Mouse (Mus musculus): ENCODE data around the gene Rmnd5b. TPM values are rescaled to one million over a fixed set of nuclear protein-coding genes. Genes with fewer than 3 reads are reported as not detected.
"Not testable (repeated sequence)": the region's sequence is repeated elsewhere in the genome, so short reads cannot be mapped to it uniquely, and the experiment has no call there.

Rmnd5b gene
- polyA plus RNA-seq, 1 experiment from 2014 or later = 39.9 TPM

DNA sequence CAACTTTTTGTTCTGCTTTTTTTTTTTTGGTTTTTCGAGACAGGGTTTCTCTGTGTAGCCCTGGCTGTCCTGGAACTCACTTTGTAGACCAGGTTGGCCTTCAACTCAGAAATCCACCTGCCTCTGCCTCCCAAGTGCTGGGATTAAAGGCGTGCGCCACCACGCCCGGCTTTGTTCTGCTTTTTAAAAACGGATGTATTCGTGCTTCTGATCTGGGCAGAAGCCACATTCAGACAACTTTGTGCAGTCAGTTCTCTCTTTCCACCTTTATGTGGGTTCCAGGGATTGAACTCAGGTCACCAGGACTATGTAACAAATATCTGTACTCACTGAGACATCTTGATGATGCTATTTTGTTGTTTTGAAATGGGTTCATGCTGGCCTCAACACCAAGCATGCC lies 2.5 kb downstream of the Rmnd5b start:
- not testable (repeated sequence) for ATAC-seq (ENCODE audit: insufficient read depth, low FRiP score, low read depth); H3K4me2 ChIP-seq; H3K27ac ChIP-seq; H3K9ac ChIP-seq; H3K4me3 ChIP-seq (replicated peaks); H3K27me3 ChIP-seq (replicated peaks); H3K36me3 ChIP-seq; H3K9me3 ChIP-seq
- 95% methylated on average over 7 of the region's 7 CpGs for WGBS
- H3K4me1 ChIP-seq = peaks cover 20% of the 10 kb centered on the region; the same call in 1 of the 2 replicates

DNA sequence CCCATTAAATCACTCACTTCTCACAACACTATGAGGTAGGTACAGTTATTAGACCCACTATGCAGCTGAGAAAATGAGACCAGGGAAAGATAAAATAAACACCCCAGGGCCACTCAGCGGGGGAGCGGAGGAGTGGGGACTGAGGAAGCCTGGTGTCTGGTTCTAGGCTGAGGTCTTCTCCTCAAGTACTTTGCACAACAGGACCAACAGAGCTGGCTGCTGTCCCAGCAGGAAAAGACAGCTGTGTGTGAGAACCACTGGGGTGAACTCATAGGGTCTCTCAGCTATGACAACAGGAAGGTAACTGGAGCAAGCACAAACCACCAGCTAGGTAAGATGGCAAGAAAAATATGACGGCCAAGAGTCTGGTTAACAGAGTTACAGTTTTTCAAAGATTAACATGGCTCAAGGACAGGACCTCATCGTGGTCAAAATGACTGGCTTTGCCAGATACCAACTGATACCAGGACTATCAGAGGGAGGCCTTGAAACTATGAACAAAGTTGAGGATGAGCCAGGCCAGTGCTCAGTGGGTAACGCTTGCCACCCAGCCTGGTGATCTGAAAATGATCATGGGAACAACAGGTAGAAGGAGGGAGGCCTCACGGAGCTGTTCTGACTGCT lies 3.5 kb downstream of the Rmnd5b start:
- no peak overlapping the region for H3K9ac ChIP-seq
- no peaks in the 10 kb centered on the region for H3K27me3 ChIP-seq (replicated peaks)
- H3K9me3 ChIP-seq = no peaks in the 10 kb centered on the region
- peaks cover 13% of the 10 kb centered on the region; the same call in 1 of the 2 replicates for H3K4me1 ChIP-seq
- WGBS = 80% methylated on average over 6 of the region's 6 CpGs
- ATAC-seq (ENCODE audit: insufficient read depth, low FRiP score, low read depth) = no peak
- peaks cover 4% of the 10 kb centered on the region; the same call in 1 of the 2 replicates for H3K36me3 ChIP-seq
- H3K4me2 ChIP-seq = no peak overlapping the region
- no peak overlapping the region for H3K4me3 ChIP-seq (replicated peaks)
- H3K27ac ChIP-seq = no peak overlapping the region

DNA sequence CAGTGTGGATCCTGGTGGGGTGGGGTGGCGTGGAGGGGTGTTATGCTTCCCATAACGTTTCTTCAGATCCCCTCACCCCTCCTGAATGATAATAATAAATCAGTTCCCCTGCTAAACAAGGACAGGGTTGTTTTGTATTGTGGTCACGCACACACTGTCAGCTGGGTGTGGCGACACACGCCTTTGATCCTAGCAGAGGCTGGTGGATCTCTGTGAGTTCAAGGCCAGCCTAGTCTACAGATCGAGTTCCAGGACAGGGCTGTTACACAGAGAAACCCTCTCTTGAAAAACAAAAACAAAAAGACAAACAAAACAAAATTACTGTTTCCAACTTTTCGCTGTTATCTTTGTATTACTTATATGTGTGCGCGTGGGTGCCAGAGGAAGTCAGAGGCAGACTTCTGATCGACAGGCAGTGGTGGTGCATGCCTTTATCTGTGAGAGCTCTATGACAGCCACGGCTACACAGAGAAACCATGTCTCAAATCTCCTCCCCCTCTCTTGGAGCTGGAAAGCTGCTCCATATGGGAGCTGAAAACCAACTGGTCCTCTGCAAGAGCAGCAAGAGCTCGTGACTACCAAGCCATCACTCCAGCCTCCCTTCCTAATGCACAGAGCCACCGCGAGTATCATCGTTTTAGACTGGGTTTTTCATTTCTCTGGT lies 5.9 kb downstream of the Rmnd5b start:
- no peak for ATAC-seq (ENCODE audit: insufficient read depth, low FRiP score, low read depth)
- Histone ChIP-seq H3K4me3 (replicated peaks) (no peak overlapping the region), H3K36me3 (peaks cover 16% of the 10 kb centered on the region), H3K4me2 (no peak overlapping the region), H3K4me1 (peaks cover under 1% of the 10 kb centered on the region; the same call in 1 of the 2 replicates), H3K9ac (no peak overlapping the region), H3K9me3 (no peaks in the 10 kb centered on the region), H3K27ac (no peak overlapping the region), H3K27me3 (replicated peaks) (no peaks in the 10 kb centered on the region)
- WGBS = 79% methylated on average over 15 of the region's 15 CpGs

DNA sequence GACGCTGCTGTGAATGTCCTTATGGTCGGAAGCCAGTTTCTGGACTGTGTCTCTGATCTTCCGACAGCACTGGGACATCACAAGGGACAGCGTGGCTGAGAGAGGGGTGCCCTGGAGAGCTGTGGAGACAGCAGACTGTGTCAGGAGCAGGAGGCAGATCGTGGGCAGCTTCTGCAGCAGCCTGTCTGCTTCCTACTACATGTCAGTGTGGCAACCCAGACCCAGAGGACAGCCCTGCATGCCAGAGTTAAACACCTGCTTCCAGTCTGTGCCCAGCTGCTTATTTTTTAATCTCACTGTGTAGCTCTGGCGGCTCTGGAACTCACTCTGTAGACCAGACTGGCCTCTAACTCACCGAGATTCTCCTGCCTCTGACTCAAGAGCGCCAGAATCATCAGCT lies 7.8 kb downstream of the Rmnd5b start:
- Histone ChIP-seq H3K27ac (no peak overlapping the region), H3K9ac (no peak overlapping the region), H3K36me3 (peaks cover 34% of the 10 kb centered on the region), H3K9me3 (no peaks in the 10 kb centered on the region), H3K4me3 (replicated peaks) (no peak overlapping the region), H3K4me1 (no peaks in the 10 kb centered on the region), H3K4me2 (no peak overlapping the region), H3K27me3 (replicated peaks) (no peaks in the 10 kb centered on the region)
- no peak for ATAC-seq (ENCODE audit: insufficient read depth, low FRiP score, low read depth)
- 86% methylated on average over 8 of the region's 8 CpGs for WGBS

DNA sequence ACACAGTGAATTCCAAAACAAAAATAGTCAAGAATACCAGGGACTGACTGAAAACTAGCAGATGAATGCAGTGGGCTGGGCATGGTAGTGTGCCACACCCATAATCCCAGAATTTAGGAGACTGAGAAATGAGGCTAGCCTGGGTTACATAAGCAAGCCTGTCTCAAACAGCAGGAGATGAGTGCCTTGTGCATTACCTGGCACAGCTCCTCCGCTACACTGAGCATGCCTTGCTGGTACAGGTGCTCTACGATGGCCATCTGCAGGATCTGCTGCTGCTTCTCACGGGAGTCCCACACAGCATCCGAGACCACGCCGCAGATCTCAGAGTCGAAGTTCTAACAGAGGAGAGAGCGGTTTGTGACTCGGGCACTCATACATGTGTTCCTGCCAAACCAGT lies 8.3 kb downstream of the Rmnd5b start:
- Histone ChIP-seq H3K9me3 (no peaks in the 10 kb centered on the region), H3K27me3 (replicated peaks) (no peaks in the 10 kb centered on the region), H3K36me3 (peaks cover 39% of the 10 kb centered on the region), H3K9ac (no peak overlapping the region), H3K4me1 (no peaks in the 10 kb centered on the region), H3K4me2 (no peak overlapping the region), H3K27ac (no peak overlapping the region), H3K4me3 (replicated peaks) (no peak overlapping the region)
- WGBS = 92% methylated on average over 9 of the region's 9 CpGs
- no peak for ATAC-seq (ENCODE audit: insufficient read depth, low FRiP score, low read depth)

DNA sequence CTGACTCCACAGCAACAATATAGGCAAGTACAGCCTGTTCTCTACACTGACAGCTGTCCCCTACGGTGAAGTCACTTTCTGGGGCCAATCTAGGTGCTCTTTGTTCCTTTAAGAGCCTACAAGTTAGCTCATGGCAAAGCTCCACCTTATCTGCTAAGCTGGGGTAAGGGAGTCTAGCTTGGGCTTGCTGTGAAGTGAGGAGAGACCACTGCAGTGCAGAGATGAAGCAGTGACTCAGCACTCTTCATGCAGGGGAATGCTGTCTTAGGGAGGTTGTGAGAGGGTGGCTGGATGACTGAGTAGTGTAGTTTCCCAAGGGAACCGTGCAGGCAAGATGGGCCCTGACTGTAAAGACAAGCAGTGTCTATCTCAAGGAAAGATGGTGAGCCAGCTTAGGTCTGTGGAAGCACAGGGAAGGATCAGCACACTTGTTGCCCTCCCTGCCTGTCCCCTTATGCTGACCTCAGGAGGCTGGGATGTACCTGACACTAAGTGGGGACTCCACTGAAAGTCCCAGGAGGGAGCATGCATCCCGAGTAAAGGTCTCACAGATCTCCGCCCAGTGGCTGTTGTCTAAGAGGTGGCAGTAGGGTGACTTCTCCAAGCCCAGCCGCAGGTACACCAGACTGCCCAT lies 10.4 kb downstream of the Rmnd5b start:
- no peak overlapping the region for H3K4me3 ChIP-seq (replicated peaks)
- H3K27ac ChIP-seq = no peak overlapping the region
- WGBS = 75% methylated on average over 5 of the region's 5 CpGs
- peaks cover 6% of the 10 kb centered on the region for H3K4me1 ChIP-seq
- no peak for ATAC-seq (ENCODE audit: insufficient read depth, low FRiP score, low read depth)
- peaks cover 45% of the 10 kb centered on the region for H3K36me3 ChIP-seq
- H3K9me3 ChIP-seq = no peaks in the 10 kb centered on the region
- H3K4me2 ChIP-seq = no peak overlapping the region
- H3K27me3 ChIP-seq (replicated peaks) = no peaks in the 10 kb centered on the region
- H3K9ac ChIP-seq = no peak overlapping the region

DNA sequence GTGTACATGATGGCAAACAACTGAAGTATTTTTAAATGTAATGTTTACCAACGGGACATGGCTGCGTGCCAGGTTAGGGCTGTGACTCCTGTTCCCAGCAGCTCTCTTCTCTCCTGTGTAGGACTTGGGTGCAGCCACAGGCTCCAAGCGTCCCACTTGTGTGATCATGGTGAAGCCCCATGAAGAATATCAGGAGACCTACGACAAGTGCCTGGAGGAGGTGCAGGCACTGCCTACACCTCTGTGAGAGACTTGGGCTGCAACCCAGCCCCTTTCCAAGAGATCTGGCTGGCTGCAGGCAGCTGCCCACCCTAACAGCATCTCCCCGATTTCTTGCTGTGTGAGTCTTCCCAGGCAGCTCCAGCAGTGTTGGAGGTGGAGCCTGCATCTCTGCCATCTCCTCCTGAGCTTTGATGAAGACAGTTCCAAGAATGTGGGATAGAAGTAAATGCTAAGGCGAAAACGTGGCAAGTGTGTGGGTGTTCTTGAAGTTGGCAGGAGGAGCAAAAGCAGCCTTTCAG lies 12.7 kb downstream of the Rmnd5b start:
- Histone ChIP-seq H3K9me3 (no peaks in the 10 kb centered on the region), H3K9ac (no peak overlapping the region), H3K4me2 (no peak overlapping the region), H3K4me3 (replicated peaks) (no peak overlapping the region), H3K36me3 (peaks cover 45% of the 10 kb centered on the region), H3K27me3 (replicated peaks) (no peaks in the 10 kb centered on the region), H3K27ac (no peak overlapping the region), H3K4me1 (peaks cover 11% of the 10 kb centered on the region)
- no peak for ATAC-seq (ENCODE audit: insufficient read depth, low FRiP score, low read depth)
- WGBS = 83% methylated on average over 7 of the region's 7 CpGs

DNA sequence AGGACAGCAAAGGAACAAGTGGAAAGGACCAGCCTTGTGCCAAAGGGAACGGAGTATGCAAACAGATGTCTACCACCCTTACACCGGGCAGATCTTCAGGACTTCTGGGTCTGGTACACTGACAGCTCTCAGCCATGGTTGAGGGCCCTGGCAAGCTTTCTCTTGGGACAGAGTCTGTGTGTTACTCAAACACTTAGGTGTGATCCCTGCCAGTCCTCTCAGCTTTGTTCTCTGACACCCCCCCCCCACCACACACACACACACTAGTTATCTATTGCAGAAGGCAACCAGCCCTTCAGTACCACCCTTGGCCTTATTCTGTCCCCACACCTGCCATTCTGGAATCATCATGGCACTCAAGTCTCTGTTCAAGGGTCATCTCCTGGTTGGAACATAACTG lies 13.9 kb downstream of the Rmnd5b start:
- WGBS = 97% methylated on average over 2 of the region's 2 CpGs
- Histone ChIP-seq H3K4me2 (no peak overlapping the region), H3K9ac (no peak overlapping the region), H3K4me3 (replicated peaks) (no peak overlapping the region), H3K27ac (no peak overlapping the region), H3K9me3 (no peaks in the 10 kb centered on the region), H3K36me3 (peaks cover 39% of the 10 kb centered on the region), H3K4me1 (peaks cover 11% of the 10 kb centered on the region), H3K27me3 (replicated peaks) (no peaks in the 10 kb centered on the region)
- ATAC-seq (ENCODE audit: insufficient read depth, low FRiP score, low read depth) = no peak

DNA sequence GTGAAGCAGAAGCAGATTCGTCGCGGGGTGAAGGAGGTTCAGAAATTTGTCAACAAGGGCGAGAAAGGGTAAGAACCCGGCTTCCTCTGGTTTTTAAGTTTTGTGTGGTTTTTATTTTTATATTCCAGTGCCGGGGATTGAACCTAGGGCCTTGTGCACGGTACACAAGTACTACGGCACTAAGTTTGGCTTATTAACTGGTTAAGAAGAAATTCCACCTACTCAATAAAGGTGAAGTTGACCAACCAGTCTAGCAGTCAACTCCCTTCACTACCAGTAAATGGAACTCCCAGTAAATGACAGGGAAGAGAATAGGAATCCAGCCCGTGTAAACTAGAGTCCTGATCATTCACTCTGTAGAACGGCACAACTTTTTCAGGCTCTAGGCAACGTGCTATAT lies 15.6 kb downstream of the Rmnd5b start:
- Histone ChIP-seq H3K4me3 (replicated peaks) (peak overlapping the region; percentile 79), H3K27ac (peak overlapping the region; percentile 40; the same call in 1 of the 2 replicates), H3K27me3 (replicated peaks) (no peaks in the 10 kb centered on the region), H3K4me1 (peaks cover 18% of the 10 kb centered on the region), H3K4me2 (peak overlapping the region; percentile 86), H3K9ac (peak overlapping the region; percentile 63), H3K36me3 (peaks cover 33% of the 10 kb centered on the region), H3K9me3 (no peaks in the 10 kb centered on the region)
- ATAC-seq (ENCODE audit: insufficient read depth, low FRiP score, low read depth) = no peak
- WGBS = under 1% methylated on average over 11 of the region's 11 CpGs

DNA sequence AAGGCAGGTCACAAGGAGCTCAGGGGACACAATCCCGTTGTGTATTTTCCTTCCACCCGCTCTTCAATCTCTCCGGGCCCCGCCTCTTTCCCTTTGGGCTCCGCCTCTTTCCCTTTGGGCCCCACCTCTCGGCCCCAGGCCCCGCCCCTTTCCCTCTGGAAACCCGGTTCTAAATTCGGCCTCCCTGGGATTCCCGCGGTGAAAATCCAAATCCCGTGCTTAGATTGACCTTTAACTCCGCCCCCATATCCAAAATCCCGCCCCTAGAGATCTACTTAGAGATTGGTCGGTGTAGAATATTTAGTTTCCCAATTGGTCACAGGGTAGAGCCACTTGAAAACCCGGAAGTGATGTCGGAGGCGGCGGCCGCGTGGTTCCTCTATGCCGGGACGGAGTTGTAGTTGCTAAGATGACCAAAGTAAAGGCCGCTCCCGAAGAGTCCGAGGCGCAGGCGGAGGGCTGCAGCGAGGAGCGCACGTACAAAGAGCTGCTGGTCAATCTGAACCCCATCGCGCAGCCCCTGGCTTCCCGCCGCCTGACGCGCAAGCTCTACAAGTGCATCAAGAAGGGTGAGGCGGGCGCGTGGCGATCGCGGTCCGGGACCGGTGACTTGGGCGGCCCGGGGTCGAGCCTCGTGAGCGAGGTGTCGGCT lies 16.2 kb downstream of the Rmnd5b start, which contains the start of gene Nhp2:
TSS of gene Nhp2 (plus strand) at position 327 of the 652 bp plus-strand sequence.
- ATAC-seq (ENCODE audit: insufficient read depth, low FRiP score, low read depth) = peak; percentile 90
- peaks cover 27% of the 10 kb centered on the region for H3K36me3 ChIP-seq
- H3K27ac ChIP-seq = peak within 1 kb of the TSS; percentile 40; the same call in 1 of the 2 replicates
- no peaks in the 10 kb centered on the region for H3K27me3 ChIP-seq (replicated peaks)
- H3K4me2 ChIP-seq = peak within 1 kb of the TSS; percentile 86
- peak within 1 kb of the TSS; percentile 63 for H3K9ac ChIP-seq
- peaks cover 24% of the 10 kb centered on the region for H3K4me1 ChIP-seq
- under 1% methylated on average over 50 of the region's 51 CpGs for WGBS
- H3K9me3 ChIP-seq = no peaks in the 10 kb centered on the region
- H3K4me3 ChIP-seq (replicated peaks) = peak within 1 kb of the TSS; percentile 79

DNA sequence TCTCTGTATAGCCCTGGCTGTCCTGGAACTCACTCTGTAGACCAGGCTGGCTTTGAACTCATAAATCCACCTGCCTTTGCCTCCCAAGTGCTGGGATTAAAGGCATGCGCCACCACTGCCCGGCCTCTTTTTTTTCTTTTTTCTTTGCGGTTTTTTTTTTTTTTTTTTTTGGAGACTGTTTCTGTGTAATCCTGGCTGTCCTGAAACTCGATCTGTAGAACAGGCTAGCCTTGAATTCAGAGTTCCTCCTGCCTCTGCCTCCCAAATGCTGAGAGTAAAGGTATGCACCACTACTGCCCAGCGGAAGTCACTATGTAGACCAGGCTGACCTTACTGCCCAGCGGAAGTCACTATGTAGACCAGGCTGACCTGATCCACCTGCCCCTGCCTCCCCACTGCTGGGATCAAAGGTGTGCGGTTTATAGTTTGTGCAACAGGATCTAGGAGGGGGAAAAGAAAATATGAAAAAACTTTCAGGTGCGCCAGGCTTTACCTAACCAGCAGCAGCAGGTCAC lies 16.7 kb downstream of the Rmnd5b start:
- H3K4me3 ChIP-seq (replicated peaks) = peak overlapping the region; percentile 79
- peaks cover 26% of the 10 kb centered on the region for H3K4me1 ChIP-seq
- no peak; the same call in 1 of the 2 replicates for ATAC-seq (ENCODE audit: insufficient read depth, low FRiP score, low read depth)
- WGBS = 41% methylated on average over 7 of the region's 8 CpGs
- peaks cover 21% of the 10 kb centered on the region for H3K36me3 ChIP-seq
- peak overlapping the region; percentile 86 for H3K4me2 ChIP-seq
- no peaks in the 10 kb centered on the region for H3K27me3 ChIP-seq (replicated peaks)
- no peaks in the 10 kb centered on the region for H3K9me3 ChIP-seq
- no peak overlapping the region for H3K9ac ChIP-seq
- H3K27ac ChIP-seq = peak overlapping the region; percentile 12; the same call in 1 of the 2 replicates

Data from stomach, embryonic 15.5 days (tissue).